Mouse (Mus musculus) kidney, adult 2 months (tissue): ENCODE results near the gene Vwce.

Source experiments
- CTCF ChIP-seq: fragments of 200-500 bp; conservative IDR thresholded peaks from 2 replicates; pipeline ENCODE4 v1.5.1; 2011; ENCODE audit warnings: low read depth, mild to moderate bottlenecking, control low read depth, low read length, moderate library complexity, mixed read lengths; ENCODE audit not compliant: insufficient read depth, insufficient read length
- POLR2A ChIP-seq: fragments of 200-500 bp; IDR thresholded peaks from one replicate; pipeline ENCODE4 v1.6.1; 2011; ENCODE audit warnings: low read depth, low read length, control low read depth

DNA sequence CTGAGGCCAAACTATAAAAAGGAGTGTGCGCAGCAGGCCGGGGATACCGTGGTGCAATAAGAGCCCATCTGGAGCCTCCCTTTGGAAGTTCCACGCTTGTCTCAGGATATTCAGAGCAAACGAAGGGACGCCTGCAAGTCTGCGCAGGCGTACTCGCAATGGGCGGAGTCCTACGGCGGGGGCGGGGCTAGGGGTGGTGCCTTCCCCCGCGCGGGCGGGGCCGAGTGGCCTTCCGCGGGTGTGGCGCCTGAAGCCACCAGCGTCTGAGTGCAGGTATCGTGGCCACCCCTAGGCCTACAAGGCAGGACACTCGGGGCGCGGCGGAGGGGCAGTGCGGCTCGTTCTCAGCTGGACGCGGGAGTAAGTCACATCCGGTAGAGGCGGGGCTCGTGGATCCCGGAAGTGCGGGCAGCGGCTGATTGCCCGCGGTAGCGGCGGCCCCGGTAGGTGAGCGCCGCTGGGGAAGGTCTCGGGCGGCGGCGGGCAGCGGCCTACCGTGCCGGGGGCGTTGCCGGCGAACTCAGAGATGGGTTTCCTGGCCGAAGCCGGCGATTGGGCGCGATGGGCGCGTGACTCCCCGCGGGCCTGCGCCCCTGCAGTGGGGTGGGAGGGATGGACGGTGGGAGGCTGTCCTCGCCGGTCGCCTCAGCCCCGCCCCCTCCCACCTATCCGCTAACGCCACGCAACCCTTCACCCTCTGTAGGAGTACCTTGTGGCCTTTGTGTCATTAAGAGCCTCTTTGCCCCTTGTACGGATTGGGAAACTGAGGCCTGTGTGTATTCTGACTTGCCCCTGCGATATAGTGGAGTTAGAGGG, 54.7 kb downstream of the Vwce start, which contains the start of gene Vps37c:
- TF ChIP-seq POLR2A (no peak), CTCF (no peak)
